Comparison of ENCODE assay signal across 10 mouse cellular contexts in genomic region chr3:68693441-68694048, GRCm38 (mm10). TPM values are rescaled to one million over a fixed set of nuclear protein-coding genes. Genes with fewer than 3 reads are reported as not detected.
DNase-seq lines count a peak whose midpoint lies in the region; ATAC-seq and TF ChIP-seq lines count a peak whose summit lies in the region.
"Had no signal": no experiment of that assay in that cellular context is flagged by ENCODE, and none has a peak within 500 bp of the region (broad histone marks: within the 10 kb centered on the region; RNA-seq: fewer than 3 reads in every experiment).

No protein-coding gene starts in this region.

- H3K79me2 ChIP-seq in CH12.LX (replicated peaks; ENCODE audit: control insufficient read depth, extremely low read depth, insufficient read depth, poor library complexity, severe bottlenecking): no peaks in the 10 kb centered on the region

- peaks cover 26 to 31% of the 10 kb centered on the region in 2 experiments for H3K36me3 ChIP-seq in CH12.LX (replicated peaks in 1 of 2; ENCODE audit: control insufficient read depth in 1 of 2, insufficient read depth in 1 of 2, low read length in 1 of 2)
- no peaks in the 10 kb centered on the region for H3K36me3 ChIP-seq in forebrain, embryonic 14.5 days (ENCODE audit: control insufficient read depth, insufficient read depth, low read length)
- H3K36me3 ChIP-seq: neural tube, embryonic 13.5 days had no signal

- no peak; the same call in none of the 2 replicates for TF ChIP-seq RAD21 in CH12.LX (IDR thresholded peaks at IDR 0.05; ENCODE audit: low read depth, low read length)

- H3K9me3 ChIP-seq in CH12.LX (replicated peaks; ENCODE audit: low read length): peaks cover under 1% of the 10 kb centered on the region
- no peaks in the 10 kb centered on the region for H3K9me3 ChIP-seq in forebrain, embryonic 14.5 days (replicated peaks; ENCODE audit: control insufficient read depth, low read length)
- H3K9me3 ChIP-seq: neural tube, embryonic 13.5 days had no signal

- H3K4me2 ChIP-seq in CH12.LX (ENCODE audit: insufficient read depth, low read depth, poor library complexity, severe bottlenecking): peak overlapping the region; percentile 71
- no peak overlapping the region for H3K4me2 ChIP-seq in forebrain, embryonic 14.5 days (ENCODE audit: low read length)
- H3K4me2 ChIP-seq: neural tube, embryonic 13.5 days had no signal

- in situ Hi-C loops in CH12.LX (cut with MboI; ENCODE audit: low pct_ligation_motif_present, low pct_unique_long_range_greater_than_20kb, low sequenced_read_pairs): loop anchor here (5.0 kb wide), 1 partner anchor 41 kb away; no protein-coding TSS in a partner anchor

- TF ChIP-seq POLR2A in CH12.LX (IDR thresholded peaks at IDR 0.05; ENCODE audit: low read depth, low read length): peak; percentile 61

- no peaks in the 10 kb centered on the region for H3K27me3 ChIP-seq in CH12.LX (replicated peaks)
- H3K27me3 ChIP-seq in forebrain, embryonic 14.5 days (replicated peaks; ENCODE audit: control insufficient read depth, insufficient read depth, low read length): no peaks in the 10 kb centered on the region
- H3K27me3 ChIP-seq: neural tube, embryonic 13.5 days had no signal

- dilution Hi-C loops in CH12.LX (cut with MboI; ENCODE audit: extremely low pct_ligation_motif_present, extremely low pct_unique_long_range_greater_than_20kb, low sequenced_read_pairs): no loop called here

- peak overlapping the region; percentile 91 for H3K27ac ChIP-seq in CH12.LX (ENCODE audit: insufficient read depth, low read depth)
- H3K27ac ChIP-seq in forebrain, embryonic 14.5 days (ENCODE audit: low read depth, low read length): no peak overlapping the region
- H3K27ac ChIP-seq: neural tube, embryonic 13.5 days had no signal

- TF ChIP-seq EP300 in CH12.LX (IDR thresholded peaks at IDR 0.05; ENCODE audit: low read length): peak; percentile 79

- intact Hi-C loops in heart, postnatal 36 days (cut with DNase I): no loop called here

- peak in 1 of 2 experiments; percentile 39; a peak in 1 of 4 replicates for TF ChIP-seq CTCF in CH12.LX (conservative IDR thresholded peaks at IDR 0.05 in 1 of 2, IDR thresholded peaks at IDR 0.05 in 1 of 2; ENCODE audit: low read depth in 2 of 2, low read length in 2 of 2)

- H3K4me1 ChIP-seq in CH12.LX (ENCODE audit: control insufficient read depth in 1 of 2, insufficient read depth in 2 of 2): peaks cover 11 to 60% of the 10 kb centered on the region in 2 experiments
- H3K4me1 ChIP-seq in forebrain, embryonic 14.5 days (ENCODE audit: control insufficient read depth, insufficient read depth, low read length): no peaks in the 10 kb centered on the region

- H3K9ac ChIP-seq in CH12.LX (ENCODE audit: insufficient read depth, low read depth): peak overlapping the region; percentile 66
- H3K9ac ChIP-seq in forebrain, embryonic 14.5 days (ENCODE audit: low read length): no peak overlapping the region
- H3K9ac ChIP-seq: neural tube, embryonic 13.5 days had no signal

- peak overlapping the region; percentile 49 to 76 (median 56) for H3K4me3 ChIP-seq in CH12.LX (replicated peaks in 1 of 3; ENCODE audit: low read depth in 2 of 3, low read length in 2 of 3, poor library complexity in 1 of 3)
- no peak overlapping the region for H3K4me3 ChIP-seq in forebrain, embryonic 14.5 days (ENCODE audit: low read depth, low read length)
- H3K4me3 ChIP-seq: erythroblast, embryonic 14.5 days; neural tube, embryonic 13.5 days had no signal

- DNase-seq in embryo, embryonic 11 days: peak; percentile 14
- DNase-seq in embryo, embryonic 10 days (ENCODE audit: low spot score): no peak
- DNase-seq in CH12.LX (ENCODE audit: extremely low read depth): peak; percentile 84
- peak; percentile 63 for DNase-seq in forebrain, embryonic 14.5 days (ENCODE audit: low spot score)
- peak; percentile 70 to 71 for DNase-seq in heart, postnatal 36 days
- DNase-seq in left cerebral cortex, adult 9 months (ENCODE audit: low spot score in 2 of 2): peak; percentile 55 to 88
- DNase-seq in lung, postnatal 4 days: peak; percentile 72 to 86
- peak; percentile 46 for DNase-seq in testis, postnatal 14 days (ENCODE audit: low spot score)

- peak; percentile 70; the same call in 1 of the 2 replicates for ATAC-seq in forebrain, embryonic 14.5 days

- WGBS in forebrain, embryonic 14.5 days: 46% methylated on average over 11 of the region's 11 CpGs

TF ChIP-seq in CH12.LX, 34 proteins besides CTCF, POLR2A, EP300 and RAD21:
- TF ChIP-seq MEF2A (IDR thresholded peaks at IDR 0.05; ENCODE audit: borderline replicate concordance, low read depth, low read length): peak; percentile 64
- no peak for TF ChIP-seq HCFC1 (IDR thresholded peaks at IDR 0.05; ENCODE audit: low read depth, low read length)
- TF ChIP-seq GABPA (IDR thresholded peaks at IDR 0.05; ENCODE audit: insufficient replicate concordance, low read depth, low read length): no peak
- TF ChIP-seq IRF4 (IDR thresholded peaks at IDR 0.05; ENCODE audit: low read depth, low read length): peak; percentile 83
- peak; percentile 84 for TF ChIP-seq BHLHE40 (IDR thresholded peaks at IDR 0.05; ENCODE audit: low read depth, low read length)
- no peak for TF ChIP-seq UBTF (IDR thresholded peaks at IDR 0.05; ENCODE audit: low read depth, low read length)
- TF ChIP-seq ZMIZ1 (IDR thresholded peaks at IDR 0.05; ENCODE audit: low read depth, low read length): peak; percentile 35; the same call in 1 of the 2 replicates
- TF ChIP-seq KAT2A (IDR thresholded peaks at IDR 0.05; ENCODE audit: insufficient replicate concordance, low read length): 0 out of 2 replicates have a peak, but pooled peaks have one; percentile 62
- peak; percentile 74 for TF ChIP-seq MYC (IDR thresholded peaks at IDR 0.05; ENCODE audit: low read depth, low read length)
- TF ChIP-seq SMC3 (IDR thresholded peaks at IDR 0.05; ENCODE audit: low read depth, low read length): peak; percentile 29
- TF ChIP-seq MAX (IDR thresholded peaks at IDR 0.05; ENCODE audit: low read length): no peak; the same call in 1 of the 2 replicates
- no peak for TF ChIP-seq CHD1 (IDR thresholded peaks at IDR 0.05; ENCODE audit: low read depth, low read length)
- peak; percentile 3; the same call in 1 of the 2 replicates for TF ChIP-seq JUN (IDR thresholded peaks at IDR 0.05; ENCODE audit: insufficient read depth, low read depth, low read length)
- peak; percentile 60; the same call in 1 of the 2 replicates for TF ChIP-seq CHD2 (IDR thresholded peaks at IDR 0.05; ENCODE audit: low read length)
- peak; percentile 78 for TF ChIP-seq MXI1 (IDR thresholded peaks at IDR 0.05; ENCODE audit: low read depth, low read length)
- peak; percentile 26; the same call in 1 of the 2 replicates for TF ChIP-seq TBP (conservative IDR thresholded peaks at IDR 0.05; ENCODE audit: low read depth, low read length)
- TF ChIP-seq USF1 (IDR thresholded peaks at IDR 0.05; ENCODE audit: low read depth, low read length): no peak
- TF ChIP-seq MAFK (IDR thresholded peaks at IDR 0.05; ENCODE audit: insufficient replicate concordance, low read length): peak; percentile 54; the same call in 1 of the 2 replicates
- peak; percentile 53; the same call in 1 of the 2 replicates for TF ChIP-seq JUND (conservative IDR thresholded peaks at IDR 0.05; ENCODE audit: low read depth, low read length)
- peak; percentile 67 for TF ChIP-seq ELF1 (IDR thresholded peaks at IDR 0.05; ENCODE audit: low read depth, low read length)
- no peak for TF ChIP-seq MAZ (IDR thresholded peaks at IDR 0.05; ENCODE audit: low read depth, low read length)
- peak; percentile 90 for TF ChIP-seq ETS1 (conservative IDR thresholded peaks at IDR 0.05; ENCODE audit: low read depth, low read length)
- peak; percentile 68 for TF ChIP-seq NELFE (IDR thresholded peaks at IDR 0.05; ENCODE audit: low read depth, low read length)
- TF ChIP-seq RCOR1 (conservative IDR thresholded peaks at IDR 0.05; ENCODE audit: low read depth, low read length): peak; percentile 74
- peak; percentile 82; the same call in 1 of the 2 replicates for TF ChIP-seq TCF12 (IDR thresholded peaks at IDR 0.05; ENCODE audit: low read depth, low read length)
- TF ChIP-seq E2F4 (IDR thresholded peaks at IDR 0.05; ENCODE audit: insufficient replicate concordance, low read depth, low read length): no peak
- TF ChIP-seq POLR2AphosphoS2 (IDR thresholded peaks at IDR 0.05; ENCODE audit: low read depth, low read length): peak; percentile 63; the same call in 1 of the 2 replicates
- no peak for TF ChIP-seq ZKSCAN1 (IDR thresholded peaks at IDR 0.05; ENCODE audit: borderline replicate concordance, low read depth, low read length)
- no peak for TF ChIP-seq PAX5 (IDR thresholded peaks at IDR 0.05; ENCODE audit: low read length)
- no peak for TF ChIP-seq NRF1 (IDR thresholded peaks at IDR 0.05; ENCODE audit: low read depth, low read length)
- no peak for TF ChIP-seq USF2 (conservative IDR thresholded peaks at IDR 0.05; ENCODE audit: low read depth, low read length)
- peak; percentile 81 for TF ChIP-seq SIN3A (IDR thresholded peaks at IDR 0.05; ENCODE audit: low read length)
- no peak for TF ChIP-seq ZC3H11A (IDR thresholded peaks at IDR 0.05; ENCODE audit: low read depth, low read length)
- TF ChIP-seq ZNF384 (IDR thresholded peaks at IDR 0.05; ENCODE audit: low read depth, low read length): peak; percentile 90

RNA-seq across cellular contexts. Expression of gene Il12a, which starts 3.1 kb away (rescaled TPM):
- 7.9 and 11.2 TPM in 2 replicates for total RNA-seq in CH12.LX (2012; rRNA removed)
- total RNA-seq in CH12.LX (2014; rRNA removed): 12.3 and 13.7 TPM in 2 replicates
- 3.8 and 5.0 TPM in 2 replicates for polyA plus RNA-seq in CH12.LX (2012; ENCODE audit: insufficient read length, low read depth)
- polyA plus RNA-seq in forebrain, embryonic 14.5 days (2014; fragmentation: Nextera tagmentation; extraction: Ambion mirVana): 0.29 TPM in 1 of 2 replicates, not detected in the other
- under 1 TPM in 1 of 2 experiments, not detected in 1; 0.79 TPM for total RNA-seq in heart, postnatal 36 days (2021)
- polyA plus RNA-seq: erythroblast, embryonic 14.5 days; neural tube, embryonic 13.5 days had no signal

Comparison
In these comparisons a context has a peak if more than half of its experiments do, and no peak if none do; other contexts are left out.
1. RNA of gene Il12a, which starts 3.1 kb away (total RNA-seq): 7.9 to 13.7 TPM in CH12.LX; 0.79 TPM in heart, postnatal 36 days; every median in the first group is over 4 times any median in the second.